Mouse (Mus musculus) gastrocnemius, postnatal 4 days (tissue): ENCODE measurements around the gene Gabre. TPM values are rescaled to one million over a fixed set of nuclear protein-coding genes. Genes with fewer than 3 reads are reported as not detected.
A peak's percentile ranks its signal among the peaks of the same experiment; 100 is the strongest.

ENCODE experiments used
- DNase-seq, 2 experiments: peaks; one replicate each; pipeline ENCODE4 v3.0.0; 2021 to 2022; ENCODE audit warnings: low spot score in 2 of 2, mixed read lengths in 2 of 2
- long read RNA-seq, 2 experiments: library from polyadenylated mRNA; stranded (forward); transcript quantifications; one replicate each; pipeline ENCODE4 v2.0.0; 2021
- microRNA-seq: library from miRNA; unstranded; fragments of <30 nt; microRNA quantifications from one replicate; pipeline ENCODE4 v1.2.0, GENCODE M21; 2021
- total RNA-seq, 2 experiments: library from RNA; stranded (reverse); gene quantifications; 2 replicates each; pipeline ENCODE4 v1.2.3; 2021

Gene Gabre
- 1 to 10 TPM; 2.5 to 2.8 TPM for total RNA-seq
- long read RNA-seq, experiment 1 = 0 reads
- long read RNA-seq, experiment 2 = 0 reads

- peak; percentile 32 to 61 for DNase-seq
These were observed at the start of gene Gabre for GRCm38 (mm10) chrX:72274659-72275371. Gene Gabre, minus strand, starts transcription at chrX:72274803.

GRCm38 (mm10) chrX:72297812-72298211 lies 23.2 kb upstream of the Gabre start:
- DNase-seq = no peak

- DNase-seq = no peak
These were observed 715 bp upstream of the Gabre start for GRCm38 (mm10) chrX:72275372-72275663.

- peak in 1 of 2 experiments; percentile 11 for DNase-seq
These were observed 491 bp downstream of the Gabre start for GRCm38 (mm10) chrX:72273966-72274658.

- DNase-seq = peak in 1 of 2 experiments; percentile 23
These were observed 4.0 kb downstream of the Gabre start for GRCm38 (mm10) chrX:72270637-72271036.

GRCm38 (mm10) chrX:72221717-72222116 lies 52.9 kb downstream of the Gabre start, which contains the start of gene Magea4:
Gene Magea4, plus strand, starts transcription at chrX:72222017.
- DNase-seq = no peak

Small RNA genes within 50 kb of the gene (microRNA-seq; reads per million reads assigned to microRNA genes)
- 384 reads per million, percentile 63 among the genes with 10 or more reads in this experiment for gene Mir224
- 24.5 reads per million, percentile 37 among the genes with 10 or more reads in this experiment for gene Mir452

Other genes with a start within 250 kb of the Gabre start
- gene Magea4, start 52.8 kb downstream of the Gabre start, total RNA-seq = not detected
- gene Magea10, start 112.1 kb upstream of the Gabre start, total RNA-seq = not detected